Mouse (Mus musculus) adrenal gland, adult 2 months (tissue): ENCODE measurements at regions not wholly inside any gene's neighbourhood (a gene's known extent, or its start where the extent isn't known, plus 50 kb on each side); places are given as distances from the start of the nearest gene placed in this dataset.
A peak's percentile ranks its signal among the peaks of the same experiment; 100 is the strongest.
"Not testable (repeated sequence)": the region's sequence is repeated elsewhere in the genome, so short reads cannot be mapped to it uniquely, and the experiment has no call there.

Experiments used
- DNase-seq: peaks from one replicate; pipeline ENCODE4 v3.0.0; 2021

- no peak for DNase-seq
These were observed 209.3 kb downstream of the Plxna1 start for GRCm38 (mm10) chr6:89153027-89153662.

GRCm38 (mm10) chr6:89157501-89157900 is 204.9 kb downstream of the Plxna1 start:
- DNase-seq, result peak; percentile 62

GRCm38 (mm10) chr6:89160051-89160450 is 202.4 kb downstream of the Plxna1 start:
- DNase-seq, result no peak

GRCm38 (mm10) chr6:89161746-89162145 is 200.7 kb downstream of the Plxna1 start:
- DNase-seq, result no peak

DNA sequence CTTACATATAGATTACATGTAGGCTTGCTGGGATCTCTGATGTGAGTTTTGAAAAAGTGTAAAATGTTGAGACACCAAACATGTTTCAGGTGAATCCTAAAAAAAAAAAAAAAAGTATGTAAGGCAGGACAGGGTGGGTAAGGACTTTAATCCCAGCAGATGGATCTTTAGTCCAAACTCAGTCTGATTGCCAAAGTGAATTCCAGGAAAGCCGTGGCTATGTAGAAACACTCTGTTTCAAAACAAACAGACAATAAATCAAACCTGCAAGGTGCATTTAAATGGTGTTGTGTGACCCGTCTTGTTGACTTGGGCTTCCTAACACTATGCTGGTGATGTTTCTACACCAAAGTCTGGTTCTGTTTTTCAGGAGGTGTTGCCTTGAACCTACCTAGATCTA is 192.9 kb downstream of the Plxna1 start:
- no peak for DNase-seq

DNA sequence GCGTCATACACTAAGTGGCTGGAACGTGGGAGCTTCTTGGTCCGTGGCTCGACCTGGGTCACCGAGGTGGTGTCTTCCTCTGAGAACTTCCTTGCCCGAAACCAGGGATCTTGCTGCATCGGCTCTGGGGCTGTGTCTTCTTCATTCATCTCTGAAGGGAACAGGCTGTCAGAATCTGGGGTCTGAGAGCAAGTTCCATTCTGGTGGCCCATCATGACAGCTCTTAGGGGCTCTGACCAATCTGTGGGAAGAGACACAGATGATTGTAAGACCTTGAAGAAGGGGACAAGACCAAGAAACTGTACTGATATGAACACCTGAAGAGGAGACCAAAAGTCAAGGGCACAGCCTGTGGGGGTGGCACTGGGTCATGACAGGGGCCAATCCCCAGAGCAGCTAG is 177.5 kb downstream of the Plxna1 start:
- DNase-seq, result not testable (repeated sequence)

GRCm38 (mm10) chr6:89200514-89201284 is 161.7 kb downstream of the Plxna1 start:
- peak; percentile 2 for DNase-seq

- peak; percentile 50 for DNase-seq
These were observed 147.4 kb downstream of the Plxna1 start for GRCm38 (mm10) chr6:89215021-89215420.

DNA sequence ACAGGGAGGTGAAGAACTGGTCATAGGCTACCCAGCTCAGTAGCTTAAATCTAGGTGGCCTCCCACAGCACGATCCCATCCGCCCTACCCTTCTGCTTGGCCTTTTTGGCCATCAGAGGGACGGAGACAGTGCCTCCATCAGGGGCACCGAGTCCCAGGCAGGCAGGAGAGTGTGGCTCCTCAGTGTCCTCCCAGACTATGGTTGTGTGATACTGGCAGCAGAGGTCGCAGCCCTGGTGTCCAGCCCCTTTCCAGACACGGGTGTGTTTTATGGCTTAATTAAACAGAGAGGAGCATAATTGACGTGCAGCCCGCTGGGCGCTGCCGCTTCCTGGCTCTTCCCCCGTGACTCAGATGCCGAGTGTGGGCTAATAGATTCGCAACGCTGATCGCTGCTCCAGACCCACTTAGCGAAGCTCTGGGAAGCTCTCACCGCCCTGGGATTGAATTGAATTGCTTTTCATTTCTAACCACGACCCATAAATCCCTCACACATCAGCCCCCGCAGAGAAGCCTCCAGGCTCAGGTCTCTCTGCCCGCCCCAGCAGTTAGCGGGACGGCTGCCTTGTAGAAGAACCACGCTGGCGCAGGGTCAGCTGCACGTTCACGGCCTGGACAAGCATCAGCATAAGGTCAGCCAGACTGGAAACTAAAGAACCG is 126.9 kb downstream of the Plxna1 start:
- peak; percentile 59 for DNase-seq

- DNase-seq, result no peak
These were observed 126.2 kb downstream of the Plxna1 start for GRCm38 (mm10) chr6:89236226-89236625.

DNA sequence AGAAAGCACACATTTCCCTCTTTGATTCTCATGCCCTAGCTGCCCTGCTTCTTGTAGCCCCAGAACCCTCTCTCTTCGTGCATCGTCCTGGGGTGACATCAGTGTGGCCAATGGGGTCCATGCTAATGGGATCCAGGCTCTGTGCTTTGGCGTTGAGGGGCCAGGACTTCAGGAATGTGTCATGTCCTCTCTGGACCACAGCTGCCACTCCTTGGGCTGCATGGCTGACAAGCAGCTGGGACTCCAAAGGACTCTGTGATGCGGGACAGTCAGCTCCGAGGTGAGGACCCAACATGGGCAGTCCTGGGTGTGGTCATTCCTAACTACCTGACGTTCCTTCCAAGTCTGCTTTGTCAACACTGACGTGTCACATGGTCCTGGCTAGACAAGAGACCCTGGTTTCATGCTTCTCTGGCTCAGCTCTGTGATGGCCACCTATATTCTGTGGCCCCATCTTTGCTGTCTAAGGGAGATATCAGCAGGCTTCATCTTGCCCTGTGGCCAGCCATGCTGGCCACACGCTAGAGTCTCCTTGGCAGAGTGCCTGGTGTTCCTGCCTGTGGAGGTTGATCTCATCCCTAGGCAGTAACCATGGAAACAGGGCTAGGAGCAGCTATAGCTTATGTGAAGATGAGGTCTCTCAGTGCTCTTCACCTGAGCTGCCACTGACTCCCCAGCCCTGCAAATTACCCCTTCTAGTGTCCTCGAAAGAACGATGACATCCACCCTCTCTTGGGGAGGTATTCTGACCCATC is 125.4 kb downstream of the Plxna1 start:
- DNase-seq, result peak; percentile 52

GRCm38 (mm10) chr6:89238871-89239270 is 123.5 kb downstream of the Plxna1 start:
- DNase-seq, result no peak

GRCm38 (mm10) chr6:89239511-89239910 is 122.9 kb downstream of the Plxna1 start:
- DNase-seq, result peak; percentile 84

DNA sequence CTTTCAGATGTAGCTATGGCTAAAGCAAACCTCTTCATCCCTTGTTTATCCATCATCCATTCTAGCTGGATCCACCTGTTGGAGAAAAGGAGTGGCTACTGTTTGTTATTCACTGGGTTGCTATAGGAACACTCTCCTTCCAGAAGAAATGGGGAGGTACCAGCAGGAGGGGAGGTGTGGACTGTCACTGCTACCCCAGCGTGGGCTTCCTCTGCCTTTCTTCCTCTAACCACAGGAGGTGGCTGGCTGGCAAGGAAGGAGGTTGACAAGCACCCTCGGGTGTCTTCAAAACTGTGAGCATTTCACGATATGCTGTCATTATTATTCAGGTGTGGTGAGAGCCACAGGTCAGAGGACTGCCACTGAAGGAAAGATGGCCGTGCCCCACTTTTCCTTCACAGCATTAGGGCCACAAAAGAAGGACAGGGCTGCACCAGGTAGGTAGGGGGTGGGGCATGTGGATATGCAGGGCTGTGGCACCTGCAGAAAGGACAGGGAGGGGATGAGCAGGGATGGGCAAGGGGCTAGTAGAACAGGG is 122.2 kb downstream of the Plxna1 start:
- DNase-seq, result no peak

GRCm38 (mm10) chr6:89242371-89243288 is 119.8 kb downstream of the Plxna1 start:
- DNase-seq, result peak; percentile 24

DNA sequence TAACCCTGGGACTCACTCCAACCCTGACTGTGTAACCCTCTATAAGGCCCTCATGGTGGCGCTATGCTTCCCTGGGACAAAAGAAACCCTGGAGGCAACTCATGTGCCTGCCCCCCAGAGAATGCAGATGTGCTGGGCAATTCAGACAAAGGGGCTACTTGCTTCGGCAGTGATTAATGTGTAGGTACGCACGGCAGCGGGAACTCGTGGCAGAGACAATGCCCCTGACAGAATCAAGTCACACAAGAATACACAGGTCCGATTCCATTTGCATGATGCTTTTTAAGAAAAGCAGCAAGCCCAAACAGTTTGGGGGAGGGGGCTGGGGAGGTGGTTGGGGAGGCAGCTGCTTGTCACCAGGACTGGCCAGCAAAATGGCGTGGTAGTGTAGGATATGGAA is 116.9 kb downstream of the Plxna1 start:
- DNase-seq, result no peak

DNA sequence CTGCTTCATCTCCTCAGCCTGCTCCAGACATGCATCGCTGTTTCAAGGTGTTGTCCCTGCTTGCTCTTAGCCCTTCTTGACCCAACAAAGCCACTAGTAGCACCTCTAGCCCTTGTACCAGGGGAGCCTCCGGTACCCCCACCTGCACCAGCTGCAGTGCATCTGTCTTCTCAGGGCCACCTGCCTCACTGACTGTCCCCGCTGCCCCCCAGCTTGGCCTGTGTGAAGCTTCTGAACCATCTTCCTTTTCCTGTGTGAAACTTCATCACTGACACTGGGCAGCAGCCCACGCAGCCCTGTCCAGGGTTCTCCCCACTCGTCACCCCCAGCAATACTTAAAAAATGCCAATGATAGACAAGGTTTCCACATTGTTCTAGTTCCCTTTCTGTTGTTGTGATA is 116.2 kb downstream of the Plxna1 start:
- DNase-seq, result no peak

GRCm38 (mm10) chr6:89248574-89248973 is 113.8 kb downstream of the Plxna1 start:
- no peak for DNase-seq

DNA sequence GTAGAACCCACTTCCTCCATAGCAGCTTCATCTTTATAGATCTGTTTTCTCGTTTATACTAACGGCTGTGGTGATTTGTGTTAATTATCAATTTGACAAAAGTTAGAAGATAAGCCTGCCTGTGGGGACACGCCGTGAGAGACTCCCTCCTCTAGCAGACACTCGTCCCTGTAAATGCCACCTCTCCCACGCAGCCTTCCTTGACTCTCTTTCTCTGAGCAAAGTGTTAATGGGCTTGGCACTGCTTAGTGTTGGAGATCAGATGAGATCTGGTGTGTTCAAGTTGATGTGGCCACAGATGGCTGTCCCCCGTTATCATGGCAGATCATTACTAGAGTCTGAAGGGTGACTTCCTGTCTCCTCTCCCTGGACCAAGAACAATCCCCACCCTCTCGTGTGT is 113.1 kb downstream of the Plxna1 start:
- no peak for DNase-seq

GRCm38 (mm10) chr6:89251641-89252040 is 110.8 kb downstream of the Plxna1 start:
- no peak for DNase-seq

DNA sequence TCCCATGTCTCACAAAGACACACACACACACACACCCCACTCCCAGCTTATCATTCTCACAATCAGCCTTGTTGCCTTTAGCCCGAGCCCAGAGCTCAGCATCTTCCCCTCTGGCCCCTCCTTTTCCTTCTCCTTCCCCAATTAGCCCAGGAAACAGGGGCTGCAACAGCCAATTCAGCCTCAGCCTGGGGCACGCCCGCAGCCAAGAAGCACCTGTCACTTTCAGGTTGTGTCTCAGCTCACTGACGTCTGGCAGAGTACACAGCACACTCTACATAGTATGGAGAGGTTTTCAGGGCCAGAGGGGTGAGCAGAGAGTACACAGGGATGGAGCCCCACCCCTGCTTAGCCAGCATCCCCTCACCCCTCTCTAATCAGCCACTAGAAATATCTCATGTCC is 106.4 kb downstream of the Plxna1 start:
- no peak for DNase-seq
